Mouse (Mus musculus) ES-E14 (cell line): ENCODE measurements at regions not wholly inside any gene's neighbourhood (a gene's known extent, or its start where the extent isn't known, plus 50 kb on each side); places are given as distances from the start of the nearest gene placed in this dataset.

ENCODE experiments used
- CHD2 ChIP-seq: IDR thresholded peaks from 2 replicates; pipeline ENCODE4 v1.6.1; 2014; ENCODE audit warnings: mild to moderate bottlenecking, low read depth, low read length, inconsistent platforms
- HCFC1 ChIP-seq: IDR thresholded peaks from 2 replicates; pipeline ENCODE4 v1.6.1; 2012; ENCODE audit warnings: low read length, inconsistent platforms, borderline replicate concordance; ENCODE audit not compliant: insufficient read depth
- MAFK ChIP-seq: IDR thresholded peaks from 2 replicates; pipeline ENCODE4 v1.6.1; 2014; ENCODE audit warnings: mild to moderate bottlenecking, low read depth, low read length, inconsistent platforms; ENCODE audit not compliant: insufficient read depth
- ZC3H11A ChIP-seq: IDR thresholded peaks from 2 replicates; pipeline ENCODE4 v1.6.1; 2012; ENCODE audit warnings: low read depth, mild to moderate bottlenecking, inconsistent platforms, low read length, borderline replicate concordance
- ZNF384 ChIP-seq: IDR thresholded peaks from 2 replicates; pipeline ENCODE4 v1.6.1; 2012; ENCODE audit warnings: low read depth, low read length, inconsistent platforms

DNA sequence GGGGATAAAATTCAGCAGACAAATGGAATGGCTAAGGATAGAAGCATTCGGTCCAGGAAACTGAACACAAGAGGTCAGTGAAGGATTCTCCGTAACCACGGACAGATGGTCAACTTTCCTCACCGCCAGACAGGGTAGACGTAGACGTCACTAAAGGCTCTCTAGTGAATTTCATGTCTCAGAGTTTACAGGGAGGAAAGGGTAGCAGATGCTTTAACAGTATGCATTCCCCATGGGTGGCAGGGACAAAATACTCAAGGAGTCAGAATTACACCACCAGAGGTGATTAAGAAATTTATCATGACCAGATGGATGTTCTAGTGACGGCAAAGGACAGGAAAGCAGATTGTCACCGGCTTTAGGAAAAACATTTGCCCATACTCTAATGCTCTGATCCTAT is 331.2 kb downstream of the Sh2d4b start:
- TF ChIP-seq HCFC1 = no peak
- TF ChIP-seq CHD2 = no peak
- TF ChIP-seq ZC3H11A = no peak
- TF ChIP-seq MAFK = no peak
- no peak for TF ChIP-seq ZNF384
